10 mouse cellular contexts compared by ENCODE assay signal in the genomic region with DNA sequence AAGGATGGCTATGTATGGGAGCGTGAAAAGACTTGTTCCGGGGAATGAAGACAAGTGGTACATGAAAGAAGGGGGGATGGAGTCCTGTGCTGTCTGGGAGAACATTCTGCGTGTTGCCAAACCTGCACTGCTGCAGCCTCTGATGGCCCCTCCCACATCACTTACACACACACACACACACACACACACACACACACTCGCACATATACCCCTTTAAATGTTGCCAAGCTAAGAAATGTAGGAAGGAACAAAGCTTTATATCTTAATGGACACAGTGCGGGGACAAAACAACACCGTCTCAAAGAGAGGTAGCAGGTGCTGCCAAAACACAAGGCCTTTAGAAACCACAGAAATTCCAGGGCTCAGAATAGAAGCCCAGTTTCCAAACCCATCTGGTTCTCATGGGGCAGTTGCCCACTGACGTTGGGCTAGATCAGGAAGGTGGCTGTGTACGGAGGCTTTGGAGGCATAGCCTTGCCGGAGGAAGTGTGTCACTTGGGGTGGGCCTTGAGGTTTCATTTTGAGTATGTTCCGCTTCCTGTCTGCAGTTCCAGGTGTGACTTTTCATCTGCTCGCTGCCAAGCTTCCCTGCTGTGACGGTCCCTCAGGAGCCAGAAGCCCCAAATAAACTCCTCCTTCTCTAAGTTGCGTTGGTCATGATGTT. TPM values are rescaled to one million over a fixed set of nuclear protein-coding genes. Genes with fewer than 3 reads are reported as not detected.
DNase-seq lines count a peak whose midpoint lies in the region; ATAC-seq and TF ChIP-seq lines count a peak whose summit lies in the region.
"Had no signal": no experiment of that assay in that cellular context is flagged by ENCODE, and none has a peak within 500 bp of the region (broad histone marks: within the 10 kb centered on the region; RNA-seq: fewer than 3 reads in every experiment).

No protein-coding gene starts in this region.

- no peak for DNase-seq in hindbrain, embryonic 11.5 days (ENCODE audit: low spot score)
- peak; percentile 95 for DNase-seq in CH12.LX (ENCODE audit: extremely low read depth)
- DNase-seq in spleen, adult 18-20 months, result peak; percentile 30 to 44
- DNase-seq in cerebellum, adult 11 months, result no peak
- no peak for DNase-seq in frontal cortex, postnatal 25 days (ENCODE audit: low spot score in 2 of 2)
- DNase-seq in left cerebral cortex, postnatal 36 days (ENCODE audit: low spot score in 2 of 2), result no peak
- DNase-seq: liver had no signal

- in situ Hi-C loops in CH12.LX (cut with MboI; ENCODE audit: low pct_ligation_motif_present, low pct_unique_long_range_greater_than_20kb, low sequenced_read_pairs), result no loop called here

- no peak overlapping the region for H3K4me3 ChIP-seq in hindbrain, embryonic 13.5 days
- no peak overlapping the region for H3K4me3 ChIP-seq in hindbrain, embryonic 11.5 days (ENCODE audit: low read depth, low read length)
- peak overlapping the region; percentile 34 to 57 (median 41) for H3K4me3 ChIP-seq in CH12.LX (replicated peaks in 1 of 3; ENCODE audit: low read depth in 2 of 3, low read length in 2 of 3, poor library complexity in 1 of 3)
- H3K4me3 ChIP-seq in hindbrain, embryonic 16.5 days (ENCODE audit: low read length), result no peak overlapping the region

- 76% methylated on average over 13 of the region's 13 CpGs for WGBS in hindbrain, embryonic 13.5 days
- 87% methylated on average over 13 of the region's 13 CpGs for WGBS in hindbrain, embryonic 11.5 days
- WGBS in hindbrain, embryonic 16.5 days, result 65% methylated on average over 13 of the region's 13 CpGs

- 0 out of 2 replicates have a peak overlapping the region, but pooled peaks have one; percentile 36 for H3K9ac ChIP-seq in hindbrain, embryonic 13.5 days
- no peak overlapping the region for H3K9ac ChIP-seq in hindbrain, embryonic 11.5 days (ENCODE audit: low read depth, low read length)
- peak overlapping the region; percentile 43 for H3K9ac ChIP-seq in CH12.LX (ENCODE audit: insufficient read depth, low read depth)
- H3K9ac ChIP-seq in hindbrain, embryonic 16.5 days (ENCODE audit: low read depth, low read length), result no peak overlapping the region

- no peak for TF ChIP-seq CTCF in CH12.LX (conservative IDR thresholded peaks at IDR 0.05 in 1 of 2, IDR thresholded peaks at IDR 0.05 in 1 of 2; ENCODE audit: low read depth in 2 of 2, low read length in 2 of 2)

- H3K27me3 ChIP-seq in hindbrain, embryonic 13.5 days, result no peaks in the 10 kb centered on the region
- H3K27me3 ChIP-seq in hindbrain, embryonic 11.5 days (ENCODE audit: control insufficient read depth, insufficient read depth, low read length), result no peaks in the 10 kb centered on the region
- H3K27me3 ChIP-seq in CH12.LX (replicated peaks), result no peaks in the 10 kb centered on the region
- H3K27me3 ChIP-seq in hindbrain, embryonic 16.5 days (replicated peaks; ENCODE audit: control insufficient read depth, insufficient read depth, low read length), result no peaks in the 10 kb centered on the region

- TF ChIP-seq RAD21 in CH12.LX (IDR thresholded peaks at IDR 0.05; ENCODE audit: low read depth, low read length), result no peak; the same call in 1 of the 2 replicates

- no peaks in the 10 kb centered on the region for H3K79me2 ChIP-seq in CH12.LX (replicated peaks; ENCODE audit: control insufficient read depth, extremely low read depth, insufficient read depth, poor library complexity, severe bottlenecking)

- H3K4me1 ChIP-seq in hindbrain, embryonic 13.5 days (replicated peaks), result peaks cover 39% of the 10 kb centered on the region
- no peaks in the 10 kb centered on the region for H3K4me1 ChIP-seq in hindbrain, embryonic 11.5 days (replicated peaks; ENCODE audit: control insufficient read depth, insufficient read depth, low read length)
- H3K4me1 ChIP-seq in CH12.LX (ENCODE audit: control insufficient read depth in 1 of 2, insufficient read depth in 2 of 2), result peaks cover 26 to 64% of the 10 kb centered on the region in 2 experiments
- H3K4me1 ChIP-seq in hindbrain, embryonic 16.5 days (ENCODE audit: control insufficient read depth, insufficient read depth, low read depth, low read length), result peaks cover 29% of the 10 kb centered on the region

- intact Hi-C loops in left cerebral cortex, postnatal 36 days (cut with DNase I), result loop anchor here (5.0 kb wide), 1 partner anchor 42 kb away; a partner anchor contains a TSS

- TF ChIP-seq POLR2A in CH12.LX (IDR thresholded peaks at IDR 0.05; ENCODE audit: low read depth, low read length), result peak; percentile 76

- H3K4me2 ChIP-seq in hindbrain, embryonic 13.5 days, result no peak overlapping the region
- H3K4me2 ChIP-seq in hindbrain, embryonic 11.5 days (replicated peaks; ENCODE audit: low read depth, low read length), result no peak overlapping the region
- H3K4me2 ChIP-seq in CH12.LX (ENCODE audit: insufficient read depth, low read depth, poor library complexity, severe bottlenecking), result peak overlapping the region; percentile 90
- H3K4me2 ChIP-seq in hindbrain, embryonic 16.5 days (ENCODE audit: low read length), result no peak overlapping the region

- TF ChIP-seq EP300 in CH12.LX (IDR thresholded peaks at IDR 0.05; ENCODE audit: low read length), result peak; percentile 95

- H3K9me3 ChIP-seq in hindbrain, embryonic 13.5 days, result no peaks in the 10 kb centered on the region
- H3K9me3 ChIP-seq in hindbrain, embryonic 11.5 days (ENCODE audit: control insufficient read depth, low read length), result no peaks in the 10 kb centered on the region
- H3K9me3 ChIP-seq in CH12.LX (replicated peaks; ENCODE audit: low read length), result no peaks in the 10 kb centered on the region
- H3K9me3 ChIP-seq in hindbrain, embryonic 16.5 days (ENCODE audit: control insufficient read depth, low read length), result no peaks in the 10 kb centered on the region

- H3K27ac ChIP-seq in hindbrain, embryonic 13.5 days, result peak overlapping the region; percentile 92
- H3K27ac ChIP-seq in hindbrain, embryonic 11.5 days (ENCODE audit: low read depth, low read length), result no peak overlapping the region
- H3K27ac ChIP-seq in CH12.LX (ENCODE audit: insufficient read depth, low read depth), result peak overlapping the region; percentile 75
- peak overlapping the region; percentile 70 for H3K27ac ChIP-seq in hindbrain, embryonic 16.5 days (ENCODE audit: low read depth, low read length)

- dilution Hi-C loops in CH12.LX (cut with MboI; ENCODE audit: extremely low pct_ligation_motif_present, extremely low pct_unique_long_range_greater_than_20kb, low sequenced_read_pairs), result no loop called here

- 0 out of 2 replicates have a peak, but pooled peaks have one; percentile 1 for ATAC-seq in hindbrain, embryonic 13.5 days (ENCODE audit: low FRiP score)
- ATAC-seq in hindbrain, embryonic 11.5 days (ENCODE audit: low FRiP score), result no peak
- ATAC-seq in hindbrain, embryonic 16.5 days, result 0 out of 2 replicates have a peak, but pooled peaks have one; percentile 5

- H3K36me3 ChIP-seq in hindbrain, embryonic 13.5 days, result peaks cover 18% of the 10 kb centered on the region
- no peaks in the 10 kb centered on the region for H3K36me3 ChIP-seq in hindbrain, embryonic 11.5 days (ENCODE audit: control insufficient read depth, insufficient read depth, low read length)
- H3K36me3 ChIP-seq in CH12.LX (replicated peaks in 1 of 2; ENCODE audit: control insufficient read depth in 1 of 2, insufficient read depth in 1 of 2, low read length in 1 of 2), result peaks cover 0 to 12% of the 10 kb centered on the region in 2 experiments
- H3K36me3 ChIP-seq in hindbrain, embryonic 16.5 days (ENCODE audit: control insufficient read depth, insufficient read depth, low read length), result no peaks in the 10 kb centered on the region

TF ChIP-seq in CH12.LX, 34 proteins besides CTCF, POLR2A, EP300 and RAD21 (continues in another document):
- TF ChIP-seq ZC3H11A (IDR thresholded peaks at IDR 0.05; ENCODE audit: low read depth, low read length), result no peak
- no peak for TF ChIP-seq SMC3 (IDR thresholded peaks at IDR 0.05; ENCODE audit: low read depth, low read length)
- TF ChIP-seq JUND (conservative IDR thresholded peaks at IDR 0.05; ENCODE audit: low read depth, low read length), result peak; percentile 98
- peak; percentile 79; the same call in 1 of the 2 replicates for TF ChIP-seq MYC (IDR thresholded peaks at IDR 0.05; ENCODE audit: low read depth, low read length)

RNA-seq across cellular contexts. Expression of a gene that starts 28.5 kb away (rescaled TPM):
- polyA plus RNA-seq in hindbrain, embryonic 13.5 days (2015; fragmentation: Nextera tagmentation; extraction: Ambion mirVana), result 19.9 and 21.0 TPM in 2 replicates
- 5.7 and 8.1 TPM in 2 replicates for polyA plus RNA-seq in hindbrain, embryonic 11.5 days (2014; fragmentation: Nextera tagmentation; extraction: Ambion mirVana)
- total RNA-seq in CH12.LX (2012; rRNA removed) (0.59 and 1.2 TPM in 2 replicates), CH12.LX (2014; rRNA removed) (0.34 and 0.48 TPM in 2 replicates)
- polyA plus RNA-seq in CH12.LX (2012; ENCODE audit: insufficient read length, low read depth), result 0.70 and 0.84 TPM in 2 replicates
- polyA plus RNA-seq in hindbrain, embryonic 16.5 days (2015; fragmentation: Nextera tagmentation; extraction: Ambion mirVana), result 28.2 and 30.3 TPM in 2 replicates
- 1 to 10 TPM; 6.5 to 7.9 TPM for total RNA-seq in left cerebral cortex, postnatal 36 days (2021)

RNA-seq across cellular contexts. Expression of a gene that starts 41.3 kb away (rescaled TPM):
- 0.40 and 0.44 TPM in 2 replicates for polyA plus RNA-seq in hindbrain, embryonic 13.5 days (2015; fragmentation: Nextera tagmentation; extraction: Ambion mirVana)
- 0.23 and 0.29 TPM in 2 replicates for polyA plus RNA-seq in hindbrain, embryonic 11.5 days (2014; fragmentation: Nextera tagmentation; extraction: Ambion mirVana)
- total RNA-seq in CH12.LX (2012; rRNA removed), result 0.13 and 0.25 TPM in 2 replicates
- 0.47 and 0.75 TPM in 2 replicates for total RNA-seq in CH12.LX (2014; rRNA removed)
- 0.53 and 1.0 TPM in 2 replicates for polyA plus RNA-seq in CH12.LX (2012; ENCODE audit: insufficient read length, low read depth)
- polyA plus RNA-seq in hindbrain, embryonic 16.5 days (2015; fragmentation: Nextera tagmentation; extraction: Ambion mirVana), result 0.63 and 0.89 TPM in 2 replicates
- under 1 TPM in 1 of 2 experiments, not detected in 1; 0.88 TPM for total RNA-seq in left cerebral cortex, postnatal 36 days (2021)
- polyA plus RNA-seq: neural tube, embryonic 11.5 days had no signal

RNA-seq across cellular contexts. Expression of a gene that starts 41.7 kb away (rescaled TPM):
- polyA plus RNA-seq in hindbrain, embryonic 13.5 days (2015; fragmentation: Nextera tagmentation; extraction: Ambion mirVana), result 21.5 and 21.8 TPM in 2 replicates
- polyA plus RNA-seq in hindbrain, embryonic 11.5 days (2014; fragmentation: Nextera tagmentation; extraction: Ambion mirVana), result 21.0 and 25.5 TPM in 2 replicates
- total RNA-seq in CH12.LX (2012; rRNA removed), result 14.7 and 20.1 TPM in 2 replicates
- 20.7 and 22.7 TPM in 2 replicates for total RNA-seq in CH12.LX (2014; rRNA removed)
- 19.1 and 19.3 TPM in 2 replicates for polyA plus RNA-seq in CH12.LX (2012; ENCODE audit: insufficient read length, low read depth)
- polyA plus RNA-seq in hindbrain, embryonic 16.5 days (2015; fragmentation: Nextera tagmentation; extraction: Ambion mirVana), result 22.2 and 27.3 TPM in 2 replicates
- total RNA-seq in left cerebral cortex, postnatal 36 days (2021), result 1 to 10 TPM; 4.7 to 7.2 TPM

RNA-seq across cellular contexts. Expression of a gene that starts 48.6 kb away (rescaled TPM):
- 18.4 and 20.2 TPM in 2 replicates for polyA plus RNA-seq in hindbrain, embryonic 13.5 days (2015; fragmentation: Nextera tagmentation; extraction: Ambion mirVana)
- 12.6 and 13.9 TPM in 2 replicates for polyA plus RNA-seq in hindbrain, embryonic 11.5 days (2014; fragmentation: Nextera tagmentation; extraction: Ambion mirVana)
- total RNA-seq in CH12.LX (2012; rRNA removed) (0.04 TPM in 1 of 2 replicates, not detected in the other), CH12.LX (2014; rRNA removed) (not detected in 2 replicates)
- polyA plus RNA-seq in CH12.LX (2012; ENCODE audit: insufficient read length, low read depth), result not detected in 2 replicates
- polyA plus RNA-seq in hindbrain, embryonic 16.5 days (2015; fragmentation: Nextera tagmentation; extraction: Ambion mirVana), result 18.8 and 20.0 TPM in 2 replicates
- total RNA-seq in left cerebral cortex, postnatal 36 days (2021), result 10 to 100 TPM; 19.5 to 23.3 TPM

Comparison
In these comparisons a context has a peak if more than half of its experiments do, and no peak if none do; other contexts are left out.
1. H3K9ac ChIP-seq: peak in hindbrain, embryonic 13.5 days (single experiment) and CH12.LX (single experiment); none in hindbrain, embryonic 11.5 days (single experiment) and hindbrain, embryonic 16.5 days (single experiment).
2. H3K4me3 ChIP-seq: peak in CH12.LX (3 of 3); none in hindbrain, embryonic 13.5 days (single experiment), hindbrain, embryonic 11.5 days (single experiment) and hindbrain, embryonic 16.5 days (single experiment).
3. DNase-seq: peak in CH12.LX (single experiment) and spleen, adult 18-20 months (2 of 2); none in hindbrain, embryonic 11.5 days (single experiment), cerebellum, adult 11 months (single experiment), frontal cortex, postnatal 25 days (0 of 2) and left cerebral cortex, postnatal 36 days (0 of 2).